In genomic region chr10:80566375-80567092, GRCm38 (mm10) we compare ENCODE assay signal across 8 mouse cellular contexts. TPM values are rescaled to one million over a fixed set of nuclear protein-coding genes. Genes with fewer than 3 reads are reported as not detected.
DNase-seq lines count a peak whose midpoint lies in the region; ATAC-seq lines count a peak whose summit lies in the region.

No protein-coding gene starts in this region.

- DNase-seq in A20 (ENCODE audit: low read depth, low spot score) = peak; percentile 83
- DNase-seq in adrenal gland, postnatal 14 days = peak; percentile 91
- DNase-seq in embryonic facial prominence, embryonic 10.5 days (ENCODE audit: low spot score) = peak; percentile 88
- DNase-seq in kidney, adult 9 months = peak; percentile 88
- DNase-seq in neural tube, embryonic 10.5 days (ENCODE audit: extremely low spot score, low spot score) = peak; percentile 91

- H3K27me3 ChIP-seq in embryonic facial prominence, embryonic 10.5 days (replicated peaks; ENCODE audit: low read depth, poor library complexity, severe bottlenecking) = no peaks in the 10 kb centered on the region
- no peaks in the 10 kb centered on the region for H3K27me3 ChIP-seq in liver, embryonic 12.5 days (replicated peaks)
- H3K27me3 ChIP-seq in stomach, embryonic 15.5 days (replicated peaks) = no peaks in the 10 kb centered on the region

- H3K4me1 ChIP-seq in embryonic facial prominence, embryonic 10.5 days = peaks cover 44% of the 10 kb centered on the region
- H3K4me1 ChIP-seq in liver, embryonic 12.5 days = peaks cover 59% of the 10 kb centered on the region
- peaks cover 39% of the 10 kb centered on the region for H3K4me1 ChIP-seq in stomach, embryonic 15.5 days

- peaks cover 21% of the 10 kb centered on the region for H3K36me3 ChIP-seq in embryonic facial prominence, embryonic 10.5 days (replicated peaks)
- H3K36me3 ChIP-seq in liver, embryonic 12.5 days = peaks cover 49% of the 10 kb centered on the region
- H3K36me3 ChIP-seq in stomach, embryonic 15.5 days = peaks cover 15% of the 10 kb centered on the region

- ATAC-seq in granulocyte monocyte progenitor cell, adult 5-6 weeks (replicated peaks; ENCODE audit: poor library complexity, severe bottlenecking) = peak; percentile 49
- ATAC-seq in liver, embryonic 12.5 days = peak; percentile 44
- 0 out of 2 replicates have a peak, but pooled peaks have one; percentile 21 for ATAC-seq in stomach, embryonic 15.5 days (ENCODE audit: insufficient read depth, low FRiP score, low read depth)

- 20% methylated on average over 17 of the region's 17 CpGs for whole genome bisulfite sequencing in embryonic facial prominence, embryonic 10.5 days
- WGBS in liver, embryonic 12.5 days (ENCODE audit: insufficient replicate concordance) = 37% methylated on average over 17 of the region's 17 CpGs
- WGBS in stomach, embryonic 15.5 days = 27% methylated on average over 17 of the region's 17 CpGs

- no peak overlapping the region for H3K27ac ChIP-seq in embryonic facial prominence, embryonic 10.5 days (replicated peaks)
- peak overlapping the region; percentile 59 for H3K27ac ChIP-seq in liver, embryonic 12.5 days
- H3K27ac ChIP-seq in stomach, embryonic 15.5 days = no peak overlapping the region

- H3K4me3 ChIP-seq in embryonic facial prominence, embryonic 10.5 days = peak overlapping the region; percentile 16; the same call in 1 of the 2 replicates
- no peak overlapping the region for H3K4me3 ChIP-seq in liver, embryonic 12.5 days
- no peak overlapping the region for H3K4me3 ChIP-seq in stomach, embryonic 15.5 days (replicated peaks)

- H3K4me2 ChIP-seq in liver, embryonic 12.5 days = peak overlapping the region; percentile 13; the same call in 1 of the 2 replicates
- H3K4me2 ChIP-seq in stomach, embryonic 15.5 days = no peak overlapping the region

- no peaks in the 10 kb centered on the region for H3K9me3 ChIP-seq in embryonic facial prominence, embryonic 10.5 days
- H3K9me3 ChIP-seq in liver, embryonic 12.5 days (replicated peaks) = no peaks in the 10 kb centered on the region
- H3K9me3 ChIP-seq in stomach, embryonic 15.5 days = no peaks in the 10 kb centered on the region

- no peak overlapping the region for H3K9ac ChIP-seq in liver, embryonic 12.5 days
- no peak overlapping the region for H3K9ac ChIP-seq in stomach, embryonic 15.5 days

RNA-seq across cellular contexts. Expression of gene Rexo1, which starts 5.2 kb away (rescaled TPM):
- total RNA-seq in adrenal gland, postnatal 14 days (2021) = 40.9 and 46.4 TPM in 2 replicates
- 34.7 and 35.0 TPM in 2 replicates for polyA plus RNA-seq in embryonic facial prominence, embryonic 10.5 days (2016; fragmentation: Nextera tagmentation; extraction: Ambion mirVana)
- 43.7 and 48.2 TPM in 2 replicates for total RNA-seq in granulocyte monocyte progenitor cell, adult 5-6 weeks (2014; fragmentation: Nextera tagmentation)
- total RNA-seq in granulocyte monocyte progenitor cell, adult 5-6 weeks (2017) = 17.5 and 28.8 TPM in 2 replicates
- polyA plus RNA-seq in liver, embryonic 12.5 days (2016; fragmentation: Nextera tagmentation; extraction: Ambion mirVana) = 23.2 and 23.9 TPM in 2 replicates
- 23.2 and 23.3 TPM in 2 replicates for polyA plus RNA-seq in stomach, embryonic 15.5 days (2015; fragmentation: Nextera tagmentation; extraction: Ambion mirVana)

RNA-seq across cellular contexts. Expression of gene Klf16, which starts 10.6 kb away (rescaled TPM):
- total RNA-seq in adrenal gland, postnatal 14 days (2021) = 10.1 and 11.6 TPM in 2 replicates
- polyA plus RNA-seq in embryonic facial prominence, embryonic 10.5 days (2016; fragmentation: Nextera tagmentation; extraction: Ambion mirVana) = 8.5 TPM in 2 replicates
- 9.3 and 10.1 TPM in 2 replicates for total RNA-seq in granulocyte monocyte progenitor cell, adult 5-6 weeks (2014; fragmentation: Nextera tagmentation)
- 2.8 and 6.8 TPM in 2 replicates for total RNA-seq in granulocyte monocyte progenitor cell, adult 5-6 weeks (2017)
- polyA plus RNA-seq in liver, embryonic 12.5 days (2016; fragmentation: Nextera tagmentation; extraction: Ambion mirVana) = 24.0 and 24.7 TPM in 2 replicates
- 9.3 and 10.3 TPM in 2 replicates for polyA plus RNA-seq in stomach, embryonic 15.5 days (2015; fragmentation: Nextera tagmentation; extraction: Ambion mirVana)

RNA-seq across cellular contexts. Expression of gene Abhd17a, which starts 23.6 kb away (rescaled TPM):
- 97.7 and 98.7 TPM in 2 replicates for total RNA-seq in adrenal gland, postnatal 14 days (2021)
- polyA plus RNA-seq in embryonic facial prominence, embryonic 10.5 days (2016; fragmentation: Nextera tagmentation; extraction: Ambion mirVana) = 79.8 and 84.9 TPM in 2 replicates
- total RNA-seq in granulocyte monocyte progenitor cell, adult 5-6 weeks (2014; fragmentation: Nextera tagmentation) = 27.7 and 36.2 TPM in 2 replicates
- 24.2 and 33.5 TPM in 2 replicates for total RNA-seq in granulocyte monocyte progenitor cell, adult 5-6 weeks (2017)
- polyA plus RNA-seq in liver, embryonic 12.5 days (2016; fragmentation: Nextera tagmentation; extraction: Ambion mirVana) = 86.4 and 88.9 TPM in 2 replicates
- 102 and 103 TPM in 2 replicates for polyA plus RNA-seq in stomach, embryonic 15.5 days (2015; fragmentation: Nextera tagmentation; extraction: Ambion mirVana)

RNA-seq across cellular contexts. Expression of gene Atp8b3, which starts 27.6 kb away (rescaled TPM):
- total RNA-seq in adrenal gland, postnatal 14 days (2021) = 0.19 TPM in 2 replicates
- 0.51 and 0.75 TPM in 2 replicates for polyA plus RNA-seq in embryonic facial prominence, embryonic 10.5 days (2016; fragmentation: Nextera tagmentation; extraction: Ambion mirVana)
- 0.64 TPM in 1 of 2 replicates, not detected in the other for total RNA-seq in granulocyte monocyte progenitor cell, adult 5-6 weeks (2014; fragmentation: Nextera tagmentation)
- total RNA-seq in granulocyte monocyte progenitor cell, adult 5-6 weeks (2017) = not detected in 2 replicates
- 0.02 and 0.08 TPM in 2 replicates for polyA plus RNA-seq in liver, embryonic 12.5 days (2016; fragmentation: Nextera tagmentation; extraction: Ambion mirVana)
- 0.19 and 0.32 TPM in 2 replicates for polyA plus RNA-seq in stomach, embryonic 15.5 days (2015; fragmentation: Nextera tagmentation; extraction: Ambion mirVana)

RNA-seq across cellular contexts. Expression of gene Scamp4, which starts 36.1 kb away (rescaled TPM):
- 44.2 and 50.5 TPM in 2 replicates for total RNA-seq in adrenal gland, postnatal 14 days (2021)
- polyA plus RNA-seq in embryonic facial prominence, embryonic 10.5 days (2016; fragmentation: Nextera tagmentation; extraction: Ambion mirVana) = 84.8 and 88.2 TPM in 2 replicates
- 40.5 and 72.3 TPM in 2 replicates for total RNA-seq in granulocyte monocyte progenitor cell, adult 5-6 weeks (2014; fragmentation: Nextera tagmentation)
- total RNA-seq in granulocyte monocyte progenitor cell, adult 5-6 weeks (2017) = 10.7 and 11.4 TPM in 2 replicates
- 63.3 and 65.2 TPM in 2 replicates for polyA plus RNA-seq in liver, embryonic 12.5 days (2016; fragmentation: Nextera tagmentation; extraction: Ambion mirVana)
- 86.1 and 93.0 TPM in 2 replicates for polyA plus RNA-seq in stomach, embryonic 15.5 days (2015; fragmentation: Nextera tagmentation; extraction: Ambion mirVana)
